Mouse (Mus musculus) testis, postnatal 14 days (tissue): ENCODE measurements around the gene Otop2.

Experiments
- DNase-seq: peaks from one replicate; pipeline ENCODE4 v3.0.0; 2021; ENCODE audit warnings: low spot score

Gene Otop2

DNA sequence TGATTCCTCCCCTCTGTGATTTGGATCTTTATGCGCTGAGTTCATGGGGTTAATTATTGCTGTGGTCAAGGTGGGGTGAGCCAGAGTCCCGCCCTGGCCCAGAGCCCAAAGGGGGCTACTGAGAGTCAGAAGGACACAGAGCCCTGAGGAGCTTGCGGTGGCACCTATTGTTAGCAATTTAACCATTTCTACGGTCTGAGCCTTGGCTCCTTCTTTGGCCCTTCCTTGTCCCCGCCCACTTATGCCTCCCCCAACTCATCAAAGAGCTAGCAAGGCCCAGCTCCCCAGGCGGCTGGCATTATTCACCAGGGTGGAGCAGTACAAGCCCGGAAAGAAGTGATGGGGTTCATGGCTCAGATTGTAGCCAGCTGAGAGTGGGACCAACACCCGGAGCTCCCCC is at the start of gene Otop2:
TSS of gene Otop2 (plus strand) at position 301 of the 400 bp plus-strand sequence.
- no peak for DNase-seq

- DNase-seq = peak; percentile 60
Measured at GRCm38 (mm10) chr11:115257775-115258510, 49.0 kb upstream of the Otop2 start.

- DNase-seq = no peak
Measured at GRCm38 (mm10) chr11:115259134-115259533, 47.8 kb upstream of the Otop2 start.

GRCm38 (mm10) chr11:115262954-115263353 is 44.0 kb upstream of the Otop2 start:
- DNase-seq = no peak

DNA sequence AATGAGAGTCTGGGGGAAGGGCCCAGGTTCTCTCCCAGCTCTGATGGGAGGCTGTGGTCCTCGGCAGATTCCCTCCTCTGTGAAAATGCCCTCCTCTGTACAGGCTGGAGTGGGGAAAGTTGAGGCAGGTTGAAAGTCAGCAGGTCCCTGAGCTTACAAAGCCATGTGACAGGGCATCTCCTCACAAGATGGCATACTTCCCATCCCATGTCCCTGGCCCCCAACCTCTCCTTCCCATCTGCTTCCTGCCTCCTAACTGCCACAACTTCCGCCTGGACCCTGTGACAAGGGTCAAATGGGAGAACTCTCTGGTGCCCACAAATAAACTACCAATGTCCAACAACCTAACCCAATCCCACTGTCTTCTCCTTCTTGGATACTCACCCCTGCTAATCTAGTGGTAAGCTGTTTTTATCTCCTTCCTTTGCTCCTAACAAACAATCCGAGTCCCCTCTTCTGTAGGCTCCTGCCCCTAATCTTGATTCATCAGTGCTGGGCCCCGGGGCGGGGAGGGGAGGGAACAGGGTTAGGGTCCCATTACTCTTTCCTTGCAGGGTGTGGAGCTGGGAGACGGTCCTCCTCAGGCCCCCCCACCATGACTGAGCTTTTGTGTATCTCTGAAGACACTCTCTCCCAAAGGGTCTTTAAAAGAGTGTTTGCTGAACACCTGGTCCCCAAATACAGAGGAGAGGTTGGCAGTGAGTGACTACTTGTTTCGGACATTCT is 42.7 kb upstream of the Otop2 start:
- DNase-seq = no peak

DNA sequence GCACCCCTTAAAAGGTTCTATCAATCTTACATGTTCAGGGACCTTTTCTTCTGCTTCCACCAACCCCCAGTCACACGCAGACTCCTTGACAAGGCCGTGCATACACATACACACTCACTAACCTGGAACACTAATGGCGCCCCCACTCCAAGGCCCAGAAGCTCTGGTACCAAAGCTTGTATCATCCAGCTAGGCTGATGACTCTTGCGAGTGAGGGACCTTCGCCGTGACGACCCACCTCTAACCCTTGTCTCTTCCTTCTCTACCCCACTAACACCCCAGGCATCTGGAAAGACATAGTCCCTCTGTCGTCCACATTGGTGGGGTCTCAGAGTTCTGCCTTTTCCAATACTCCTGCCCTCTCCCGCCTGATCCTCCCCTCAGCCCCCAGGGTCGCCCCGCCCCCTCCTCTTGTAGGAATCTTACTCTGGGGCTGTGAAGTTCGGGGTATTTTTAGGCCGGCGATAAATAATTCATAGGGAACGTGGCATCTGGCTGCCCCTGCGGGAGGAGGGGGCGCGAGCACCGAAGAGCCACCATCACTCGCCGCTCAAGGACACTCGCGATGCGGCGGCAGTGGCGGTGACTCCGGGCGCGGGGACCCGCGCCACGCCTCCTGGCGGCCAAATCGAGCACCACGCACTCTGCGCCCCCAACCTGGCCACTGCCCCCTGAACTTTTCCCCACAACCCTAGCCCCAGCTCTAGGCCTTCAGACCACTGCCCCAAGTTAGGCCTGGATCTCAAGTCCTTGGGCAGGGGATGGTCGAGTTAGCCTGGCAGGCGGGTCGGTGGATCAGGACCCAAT is 41.9 kb upstream of the Otop2 start:
- DNase-seq = no peak

- no peak for DNase-seq
Measured at GRCm38 (mm10) chr11:115265771-115266399, 41.1 kb upstream of the Otop2 start.

DNA sequence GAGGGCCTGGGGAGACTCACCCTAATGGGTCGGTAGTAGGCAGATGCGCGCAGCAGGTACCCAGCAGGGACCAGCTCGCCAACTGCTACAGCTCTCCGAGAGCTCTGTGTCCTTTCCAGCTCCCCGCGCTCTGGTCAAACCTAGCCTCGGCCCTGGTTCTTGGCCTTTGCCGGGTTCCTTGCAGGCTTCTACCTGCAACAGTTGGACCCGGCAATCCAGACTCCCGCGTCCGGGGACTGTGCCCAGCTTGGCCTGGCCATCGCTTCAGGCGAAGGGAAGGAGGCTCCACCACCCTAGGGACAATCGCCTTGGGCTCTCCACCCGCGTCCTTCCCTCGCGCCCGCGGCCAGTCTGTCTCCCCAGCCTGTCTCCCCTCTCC is 40.6 kb upstream of the Otop2 start:
- DNase-seq = no peak

DNA sequence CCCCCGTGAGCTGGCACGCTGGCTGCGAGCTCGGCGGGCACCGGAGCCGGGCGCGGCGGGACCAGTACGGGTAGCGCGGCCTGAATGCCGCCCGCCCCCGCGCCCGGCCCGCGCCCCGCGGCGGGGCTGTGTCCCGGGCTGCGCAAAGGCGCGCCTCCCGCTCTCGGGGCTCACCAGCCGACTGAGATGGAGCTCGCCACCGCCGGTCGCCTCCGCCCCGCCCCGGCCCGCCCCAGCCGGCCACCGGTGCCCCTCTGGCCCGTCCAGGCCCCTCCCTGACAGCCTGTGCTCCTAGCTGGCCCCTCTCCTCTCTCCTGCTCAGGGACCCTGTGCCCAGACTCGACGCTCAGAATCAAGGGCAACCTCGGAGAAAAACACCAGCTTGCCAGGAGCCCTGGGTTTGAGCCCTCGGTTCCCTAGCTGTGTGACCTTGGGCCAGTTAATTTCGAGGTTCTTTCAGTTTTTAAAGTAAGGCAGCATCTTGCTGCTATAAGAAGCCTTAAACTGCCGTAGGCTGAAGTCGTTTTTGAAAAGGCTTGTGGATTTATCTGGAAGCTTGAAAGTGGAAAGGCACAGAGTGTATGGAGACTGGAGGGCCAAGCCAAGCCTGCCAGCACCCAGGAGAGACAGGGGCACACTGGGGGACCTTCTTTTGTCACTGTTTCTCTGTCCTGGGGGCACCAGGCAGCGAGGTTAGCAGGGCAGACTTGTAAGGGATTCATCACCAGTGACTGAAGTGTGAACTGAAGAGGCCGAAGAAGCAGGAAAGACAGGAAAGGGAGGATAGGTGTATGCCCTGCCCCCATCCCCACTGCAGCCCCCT is 39.7 kb upstream of the Otop2 start, which contains the start of gene Grin2c:
TSS of gene Grin2c (minus strand) at position 183 of the 823 bp plus-strand sequence.
- no peak for DNase-seq

DNA sequence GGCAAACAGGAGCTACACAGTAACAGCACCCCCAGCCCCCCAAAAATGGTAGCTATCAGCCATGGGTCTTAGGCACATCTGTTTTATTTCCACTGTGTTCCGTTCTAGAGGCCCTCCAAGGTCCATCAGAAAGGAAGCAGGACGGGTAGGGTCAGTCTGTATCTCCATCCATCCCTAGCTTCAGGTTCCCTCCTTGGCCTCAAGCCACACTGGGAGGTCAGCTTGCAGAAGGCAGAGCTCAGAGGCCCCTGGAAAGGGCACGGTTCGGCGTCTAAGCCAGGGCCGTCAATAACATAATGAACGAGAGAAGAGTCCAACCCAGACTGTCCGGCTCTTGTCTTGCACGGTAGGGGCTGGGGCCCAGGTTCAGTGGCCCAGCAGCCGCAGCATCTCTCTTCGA is 39.0 kb upstream of the Otop2 start:
- DNase-seq = no peak

DNA sequence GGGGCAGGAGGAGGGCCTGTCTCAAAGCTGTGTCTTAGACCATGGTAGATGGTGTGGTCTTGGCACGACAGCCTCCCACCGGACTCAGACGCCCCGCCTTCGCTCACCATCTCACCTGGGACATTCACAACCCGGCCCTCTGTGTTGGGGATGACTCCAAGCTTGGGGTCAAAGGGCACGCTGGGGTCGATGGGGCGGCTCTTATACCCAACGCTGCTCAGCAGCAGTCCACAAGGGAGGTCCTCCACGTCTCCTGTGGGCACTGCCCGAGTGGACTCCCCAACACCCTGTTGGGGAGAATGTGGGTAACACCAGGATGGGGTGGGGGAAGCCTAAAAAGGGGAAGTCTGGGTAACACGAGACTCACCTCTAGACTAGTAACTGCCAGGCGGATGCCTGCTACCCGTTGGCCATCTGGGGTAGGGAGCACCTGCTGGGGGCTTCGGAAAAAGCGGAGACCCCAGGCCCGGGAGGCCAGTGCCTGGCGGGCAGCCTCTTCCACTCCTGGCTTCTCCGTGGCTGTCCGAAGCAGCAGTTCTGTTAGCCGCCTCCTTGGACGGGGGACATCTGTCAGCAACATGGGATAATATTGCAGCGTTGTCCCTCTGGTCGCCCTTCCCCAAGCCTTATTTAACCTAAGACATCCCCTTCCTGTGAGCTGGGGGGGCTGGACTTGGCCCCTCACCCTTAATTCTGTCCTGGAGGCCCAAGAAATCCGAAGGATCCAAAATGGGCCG is 37.5 kb upstream of the Otop2 start:
- no peak for DNase-seq

- DNase-seq = peak; percentile 63
Measured at GRCm38 (mm10) chr11:115270148-115270861, 36.7 kb upstream of the Otop2 start.

DNA sequence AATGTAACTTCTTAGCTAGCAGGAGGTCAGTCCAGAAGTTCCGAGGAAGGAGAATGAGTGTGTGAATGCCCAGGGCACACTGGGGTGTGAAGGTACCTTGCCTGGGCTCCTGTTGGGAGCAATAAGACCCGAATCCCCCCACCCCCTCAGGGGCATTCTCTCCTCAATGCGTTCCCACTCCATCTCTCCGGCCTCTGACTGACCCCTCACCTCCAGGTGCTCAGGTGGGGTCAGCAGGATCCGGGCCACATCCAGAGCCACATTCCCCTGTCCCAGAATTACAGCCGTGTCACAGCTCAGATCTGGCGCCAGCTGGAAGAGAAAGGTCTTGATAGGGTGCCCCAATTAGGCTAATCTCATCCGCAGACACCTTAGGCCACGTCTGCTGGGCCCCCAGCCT is 35.9 kb upstream of the Otop2 start:
- no peak for DNase-seq

DNA sequence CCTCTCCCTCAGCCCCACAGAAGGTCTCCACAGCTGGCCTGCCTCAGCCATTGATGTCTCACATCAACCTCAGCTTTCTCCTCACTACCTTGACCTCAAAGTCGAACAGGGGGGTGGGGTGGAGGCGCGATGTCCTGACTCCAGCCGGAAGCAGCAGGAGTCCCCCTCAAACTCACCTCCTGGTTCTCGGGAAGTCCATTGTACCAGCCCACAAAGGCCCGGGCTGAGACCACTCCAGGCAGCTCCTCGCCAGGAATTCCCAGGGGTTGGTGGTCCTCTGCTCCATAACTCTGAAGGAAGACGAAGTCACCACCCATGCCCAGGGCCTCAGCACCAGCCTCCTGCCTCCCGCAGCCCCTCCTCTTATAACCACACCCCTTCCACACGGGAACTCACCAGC is 35.5 kb upstream of the Otop2 start:
- no peak for DNase-seq

- DNase-seq = no peak
Measured at GRCm38 (mm10) chr11:115272894-115273498, 34.0 kb upstream of the Otop2 start.

DNA sequence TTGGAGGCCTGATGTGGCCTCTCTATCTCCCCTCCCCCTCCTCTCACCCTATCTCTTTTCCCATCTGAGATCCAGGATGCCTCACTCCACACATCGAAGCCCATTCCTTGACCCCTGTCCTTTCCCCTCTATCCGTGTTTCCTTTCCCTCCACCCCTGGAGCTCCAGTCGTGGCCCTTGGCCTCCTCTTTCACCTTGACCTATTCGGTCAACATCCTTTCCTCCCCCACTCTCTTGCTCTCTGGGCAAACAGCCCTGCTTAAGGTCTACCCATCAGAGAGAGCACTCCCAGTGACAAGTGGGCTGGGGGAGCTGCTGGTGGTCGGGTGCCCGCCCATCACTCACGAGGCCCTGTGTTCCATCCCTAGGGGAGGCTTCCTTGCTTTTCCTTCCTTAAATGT is 33.2 kb upstream of the Otop2 start:
- no peak for DNase-seq

GRCm38 (mm10) chr11:115274178-115274577 is 32.8 kb upstream of the Otop2 start:
- DNase-seq = no peak

GRCm38 (mm10) chr11:115274771-115275170 is 32.2 kb upstream of the Otop2 start:
- DNase-seq = no peak

GRCm38 (mm10) chr11:115275509-115275908 is 31.5 kb upstream of the Otop2 start:
- DNase-seq = peak; percentile 56

DNA sequence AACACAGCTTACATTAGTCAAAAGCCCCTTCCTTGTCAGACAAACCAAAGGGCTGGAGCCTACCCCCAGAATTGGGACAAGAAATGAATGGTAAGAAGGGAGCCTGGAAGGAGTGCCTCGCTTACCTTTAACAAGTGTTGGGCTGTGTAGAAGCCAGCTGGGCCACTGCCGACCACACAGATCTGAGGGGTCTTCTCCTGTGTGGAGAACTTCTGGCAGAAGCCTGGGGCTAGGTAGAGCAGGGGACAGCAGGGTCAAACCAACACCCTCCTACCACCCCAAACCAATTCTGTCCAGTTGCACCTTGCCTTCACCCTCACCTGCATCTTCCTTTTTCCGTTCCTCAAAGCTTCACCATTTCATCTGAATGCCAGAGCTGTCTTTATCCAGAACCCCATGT is 31.0 kb upstream of the Otop2 start:
- DNase-seq = no peak
